Mouse (Mus musculus) megakaryocyte, embryonic 14.5 days (primary cell): ENCODE data around the gene Nop16.

Experiments
- FLI1 ChIP-seq: IDR thresholded peaks from 2 replicates; pipeline ENCODE4 v1.6.1; 2012; ENCODE audit warnings: low read length, inconsistent platforms, mixed read lengths
- GATA1 ChIP-seq: IDR thresholded peaks from 3 replicates; pipeline ENCODE4 v1.6.1; 2012; ENCODE audit warnings: mixed read lengths, low read length, inconsistent platforms, borderline replicate concordance

GRCm38 (mm10) chr13:54608002-54608401 lies 18.1 kb upstream of the Nop16 start:
- no peak for TF ChIP-seq GATA1
- no peak for TF ChIP-seq FLI1
